In genomic region chr5:123258990-123259389, GRCm38 (mm10) we compare ENCODE assay signal across 10 mouse cellular contexts. TPM values are rescaled to one million over a fixed set of nuclear protein-coding genes. Genes with fewer than 3 reads are reported as not detected.
DNase-seq lines count a peak whose midpoint lies in the region; ATAC-seq and TF ChIP-seq lines count a peak whose summit lies in the region.
"Had no signal": no experiment of that assay in that cellular context is flagged by ENCODE, and none has a peak within 500 bp of the region (broad histone marks: within the 10 kb centered on the region; RNA-seq: fewer than 3 reads in every experiment).

No protein-coding gene starts in this region.

- whole genome bisulfite sequencing in heart, adult 2 months = 51% methylated on average over 5 of the region's 5 CpGs
- WGBS in heart, embryonic 10.5 days = 54% methylated on average over 5 of the region's 5 CpGs

- peak; percentile 88 for TF ChIP-seq CTCF in heart, adult 2 months (IDR thresholded peaks at IDR 0.05)

- H3K27me3 ChIP-seq in heart, adult 2 months (ENCODE audit: control insufficient read depth, insufficient read depth, low read length) = no peaks in the 10 kb centered on the region
- H3K27me3 ChIP-seq in heart, embryonic 10.5 days (ENCODE audit: insufficient read depth, poor library complexity, severe bottlenecking) = peaks cover 7% of the 10 kb centered on the region
- H3K27me3 ChIP-seq: limb, embryonic 12.5 days had no signal

- H3K4me3 ChIP-seq in heart, adult 2 months = no peak overlapping the region
- no peak overlapping the region for H3K4me3 ChIP-seq in heart, embryonic 10.5 days
- H3K4me3 ChIP-seq: embryonic facial prominence, embryonic 12.5 days; limb, embryonic 12.5 days had no signal

- no peaks in the 10 kb centered on the region for H3K9me3 ChIP-seq in heart, embryonic 10.5 days
- H3K9me3 ChIP-seq: embryonic facial prominence, embryonic 12.5 days; limb, embryonic 12.5 days had no signal

- intact Hi-C loops in heart, adult 2 months (cut with DNase I) = no loop called here

- peak; percentile 29 to 63 for DNase-seq in heart, adult 2 months
- DNase-seq in heart, embryonic 10.5 days (ENCODE audit: low spot score) = no peak
- DNase-seq in 3T3-L1 (ENCODE audit: low read depth, low spot score) = peak; percentile 63
- DNase-seq in R1 (ENCODE audit: low read depth, low spot score) = peak; percentile 75
- peak; percentile 90 to 92 for DNase-seq in cerebellum, postnatal 10 days
- DNase-seq in kidney, adult 9 months = peak; percentile 83
- DNase-seq in thymus, postnatal 10 days (ENCODE audit: low spot score in 2 of 2) = peak; percentile 53 to 84

- TF ChIP-seq POLR2A in heart, adult 2 months (IDR thresholded peaks at IDR 0.05; ENCODE audit: insufficient read depth, low read depth, low read length) = no peak

- no peaks in the 10 kb centered on the region for H3K79me2 ChIP-seq in heart, adult 2 months (replicated peaks; ENCODE audit: control insufficient read depth, insufficient read depth, low read length)

- H3K36me3 ChIP-seq in heart, adult 2 months (ENCODE audit: control insufficient read depth, insufficient read depth, low read length) = no peaks in the 10 kb centered on the region
- no peaks in the 10 kb centered on the region for H3K36me3 ChIP-seq in heart, embryonic 10.5 days
- H3K36me3 ChIP-seq: embryonic facial prominence, embryonic 12.5 days; limb, embryonic 12.5 days had no signal

- H3K9ac ChIP-seq in heart, adult 2 months (ENCODE audit: low read depth, low read length) = no peak overlapping the region
- H3K9ac ChIP-seq: embryonic facial prominence, embryonic 12.5 days; limb, embryonic 12.5 days had no signal

- ATAC-seq in monocyte, adult 5-6 weeks (replicated peaks; ENCODE audit: insufficient number of reproducible peaks, low FRiP score, low TSS enrichment, poor library complexity, severe bottlenecking) = peak; percentile 68

- no peaks in the 10 kb centered on the region for H3K4me1 ChIP-seq in heart, adult 2 months (ENCODE audit: control insufficient read depth, insufficient read depth, low read length)
- H3K4me1 ChIP-seq in heart, embryonic 10.5 days = peaks cover 9% of the 10 kb centered on the region

- TF ChIP-seq EP300 in heart, adult 2 months (IDR thresholded peaks at IDR 0.05; ENCODE audit: insufficient read depth, low read depth, low read length) = no peak

- H3K27ac ChIP-seq in heart, adult 2 months = no peak overlapping the region
- no peak overlapping the region for H3K27ac ChIP-seq in heart, embryonic 10.5 days

RNA-seq across cellular contexts. Expression of gene Wdr66, which starts 7.1 kb away (rescaled TPM):
- under 1 TPM; 0.52 to 0.65 TPM for total RNA-seq in heart, adult 2 months (2021)
- 1.5 and 2.0 TPM in 2 replicates for polyA plus RNA-seq in heart, adult 2 months (2012; rRNA removed)
- polyA plus RNA-seq in heart, embryonic 10.5 days (2016; fragmentation: Nextera tagmentation; extraction: Ambion mirVana) = 0.53 and 0.79 TPM in 2 replicates
- total RNA-seq in monocyte, adult 5-6 weeks (2017) = 0.78 TPM in 1 of 3 replicates, not detected in the others
